Mouse (Mus musculus) left cerebral cortex, postnatal 14 days (tissue): ENCODE data around the gene Gm11563. TPM values are rescaled to one million over a fixed set of nuclear protein-coding genes. Genes with fewer than 3 reads are reported as not detected.
"Not testable (repeated sequence)": the region's sequence is repeated elsewhere in the genome, so short reads cannot be mapped to it uniquely, and the experiment has no call there.

Experiments
- DNase-seq, 2 experiments: peaks; one replicate each; pipeline ENCODE4 v3.0.0; 2021 to 2022; ENCODE audit warnings: low spot score in 2 of 2, mixed read lengths in 1 of 2
- intact Hi-C: fragments of 180-260 bp; cut with DNase I; formaldehyde crosslinking; loops from one replicate; pipeline ENCODE4 v1.15.1; 2025
- total RNA-seq, 2 experiments: library from RNA; stranded (reverse); gene quantifications; 2 replicates each; pipeline ENCODE4 v1.2.3; 2021

Gene Gm11563
- total RNA-seq, 2 experiments from 2014 or later: not detected

- DNase-seq, intact Hi-C loops: not testable (repeated sequence)
These were observed 48.7 kb downstream of the Gm11563 start, which contains the start of gene Gm11937 for GRCm38 (mm10) chr11:99610089-99610488. Gm11937 (minus strand) TSS chr11:99610189.

GRCm38 (mm10) chr11:99609126-99609525, 49.6 kb downstream of the Gm11563 start:
- intact Hi-C loops: no loop called here
- peak; percentile 43 to 45 for DNase-seq

Other genes with a start within 250 kb of the Gm11563 start
- 1 to 10 TPM; 8.5 to 9.7 TPM for gene Krt12, start 236.7 kb downstream of the Gm11563 start, total RNA-seq
- not detected for gene Krt20, start 220.8 kb downstream of the Gm11563 start, total RNA-seq
- gene Krt23, start 165.8 kb downstream of the Gm11563 start, total RNA-seq: not detected
- gene Krt39, start 137.6 kb downstream of the Gm11563 start, total RNA-seq: not detected
- not detected for gene Krt40, start 115.8 kb downstream of the Gm11563 start, total RNA-seq
- gene Krtap3-3, start 108.1 kb downstream of the Gm11563 start, total RNA-seq: not detected
- not detected for gene Krtap3-2, start 102.1 kb downstream of the Gm11563 start, total RNA-seq
- not detected for gene Gm11939, start 99.5 kb downstream of the Gm11563 start, total RNA-seq
- gene Krtap3-1, start 92.3 kb downstream of the Gm11563 start, total RNA-seq: not detected
- not detected for gene Krtap1-5, start 77.9 kb downstream of the Gm11563 start, total RNA-seq
- gene Krtap1-4, start 75.3 kb downstream of the Gm11563 start, total RNA-seq: not detected
- not detected for gene Krtap1-3, start 67.6 kb downstream of the Gm11563 start, total RNA-seq
- not detected for gene Krtap9-3, start 60.9 kb downstream of the Gm11563 start, total RNA-seq
- gene Gm11938, start 55.7 kb downstream of the Gm11563 start, total RNA-seq: not detected
- gene Gm11937, start 48.8 kb downstream of the Gm11563 start, total RNA-seq: not detected
- gene Krtap2-4, start 44.1 kb downstream of the Gm11563 start, total RNA-seq: not detected
- gene Gm11562, start 38.5 kb downstream of the Gm11563 start, total RNA-seq: not detected
- gene Krtap4-1, start 30.7 kb downstream of the Gm11563 start, total RNA-seq: not detected
- gene Krtap4-2, start 23.9 kb downstream of the Gm11563 start, total RNA-seq: not detected
- not detected for gene Krtap4-7, start 14.9 kb downstream of the Gm11563 start, total RNA-seq
- not detected for gene Gm11555, start 8.7 kb downstream of the Gm11563 start, total RNA-seq
- not detected for gene Krtap4-6, start 7.0 kb upstream of the Gm11563 start, total RNA-seq
- not detected for gene Gm14190, start 31.8 kb upstream of the Gm11563 start, total RNA-seq
- gene Gm14180, start 75.3 kb upstream of the Gm11563 start, total RNA-seq: not detected
- gene Gm11595, start 114.0 kb upstream of the Gm11563 start, total RNA-seq: not detected
- not detected for gene Krtap4-8, start 121.7 kb upstream of the Gm11563 start, total RNA-seq
- not detected for gene Krtap4-9, start 126.2 kb upstream of the Gm11563 start, total RNA-seq
- gene Gm11596, start 134.5 kb upstream of the Gm11563 start, total RNA-seq: not detected
- gene Gm11569, start 140.0 kb upstream of the Gm11563 start, total RNA-seq: not detected
- gene Gm11554, start 145.5 kb upstream of the Gm11563 start, total RNA-seq: not detected
- gene Krtap4-13, start 150.9 kb upstream of the Gm11563 start, total RNA-seq: not detected
- gene Gm11564, start 156.7 kb upstream of the Gm11563 start, total RNA-seq: not detected
- gene 2300003K06Rik, start 179.1 kb upstream of the Gm11563 start, total RNA-seq: not detected
- gene Krtap4-16, start 192.6 kb upstream of the Gm11563 start, total RNA-seq: not detected
- not detected for gene Gm11568, start 199.0 kb upstream of the Gm11563 start, total RNA-seq
- not detected for gene Gm11559, start 205.5 kb upstream of the Gm11563 start, total RNA-seq
- gene Krtap9-1, start 214.4 kb upstream of the Gm11563 start, total RNA-seq: not detected
- gene Gm11567, start 220.2 kb upstream of the Gm11563 start, total RNA-seq: not detected
- not detected for gene Krtap31-1, start 249.0 kb upstream of the Gm11563 start, total RNA-seq